Mouse (Mus musculus) forebrain, embryonic 11.5 days (tissue): Measurements from ENCODE around the gene Wdr26. TPM values are rescaled to one million over a fixed set of nuclear protein-coding genes. Genes with fewer than 3 reads are reported as not detected.

Experiments
- ATAC-seq: fragments of 200-750 bp; cut with Nextera tagmentation; replicated peaks from 2 replicates; pipeline ENCODE4 v1.8.0; 2017; ENCODE audit warnings: moderate TSS enrichment; ENCODE audit not compliant: low FRiP score
- DNase-seq: peaks from one replicate; pipeline ENCODE4 v3.0.0-alpha.2; 2017; ENCODE audit warnings: low spot score
- H3K27ac ChIP-seq: fragments of 300-500 bp; sonication (generic); 2 replicates; pipeline ENCODE4 v1.5.1; 2014; ENCODE audit warnings: low read depth, low read length
- H3K27me3 ChIP-seq: fragments of 300-500 bp; sonication (generic); 2 replicates; pipeline ENCODE4 v1.6.1; 2014; ENCODE audit warnings: mild to moderate bottlenecking, low read length, mixed read lengths; ENCODE audit not compliant: control insufficient read depth, insufficient read depth
- H3K36me3 ChIP-seq: fragments of 300-500 bp; sonication (generic); 2 replicates; pipeline ENCODE4 v1.6.1; 2014; ENCODE audit warnings: mild to moderate bottlenecking, low read length, moderate library complexity, mixed read lengths; ENCODE audit not compliant: control insufficient read depth, insufficient read depth
- H3K4me1 ChIP-seq: fragments of 300-500 bp; sonication (generic); replicated peaks from 2 replicates; pipeline ENCODE4 v1.6.1; 2014; ENCODE audit warnings: low read length, mixed read lengths; ENCODE audit not compliant: control insufficient read depth, insufficient read depth
- H3K4me2 ChIP-seq: fragments of 300-500 bp; sonication (generic); 2 replicates; pipeline ENCODE4 v1.6.1; 2014; ENCODE audit warnings: low read depth, mild to moderate bottlenecking, low read length, moderate library complexity, mixed read lengths; ENCODE audit not compliant: severe bottlenecking
- H3K4me3 ChIP-seq: fragments of 300-500 bp; sonication (generic); 2 replicates; pipeline ENCODE4 v1.5.1; 2014; ENCODE audit warnings: low read depth, low read length
- H3K9ac ChIP-seq: fragments of 300-500 bp; sonication (generic); 2 replicates; pipeline ENCODE4 v1.6.1; 2014; ENCODE audit warnings: low read length
- H3K9me3 ChIP-seq: fragments of 300-500 bp; sonication (generic); 2 replicates; pipeline ENCODE4 v1.6.1; 2016; ENCODE audit warnings: low read length, mixed read lengths; ENCODE audit not compliant: control insufficient read depth
- WGBS: fragments of 180-500 bp; shearing (Covaris S2); extraction: QIAGEN DNeasy Blood & Tissue Kit; methylation state at CpG from one replicate; pipeline ENCODE4 v1.1.7; 2014; 5-methylcytosine and 5-hydroxymethylcytosine counted together
- polyA plus RNA-seq: library from polyadenylated mRNA; unstranded; fragments of >200 nt; fragmentation: Nextera tagmentation; extraction: Ambion mirVana; gene quantifications from 2 replicates; pipeline ENCODE4 v1.2.1, GENCODE M21; 2014

Gene Wdr26
- 34.1 and 45.0 TPM in 2 replicates for polyA plus RNA-seq

- ATAC-seq: peak; percentile 95
- WGBS: 2% methylated on average over 53 of the region's 54 CpGs
Measured at GRCm38 (mm10) chr1:181211920-181212633, at the start of gene Wdr26. Gene Wdr26, minus strand, starts transcription at chr1:181212001.

GRCm38 (mm10) chr1:181260949-181261696 is 49.3 kb upstream of the Wdr26 start:
- no peak for ATAC-seq
- H3K4me2 ChIP-seq: no peak overlapping the region

More at GRCm38 (mm10) chr1:181211920-181212633, at the start of gene Wdr26:
- Histone ChIP-seq H3K9ac (peak within 1 kb of the TSS; percentile 94), H3K27me3 (no peaks in the 10 kb centered on the region), H3K27ac (peak within 1 kb of the TSS; percentile 83), H3K9me3 (no peaks in the 10 kb centered on the region), H3K4me2 (peak within 1 kb of the TSS; percentile 97), H3K36me3 (no peaks in the 10 kb centered on the region), H3K4me3 (peak within 1 kb of the TSS; percentile 100), H3K4me1 (peaks cover 5% of the 10 kb centered on the region; the same call in 1 of the 2 replicates)
- peak; percentile 92 for DNase-seq

GRCm38 (mm10) chr1:181260422-181260821 is 48.6 kb upstream of the Wdr26 start:
- H3K27ac ChIP-seq: peak overlapping the region; percentile 25; the same call in 1 of the 2 replicates
- 90% methylated on average over 10 of the region's 10 CpGs for WGBS

More at GRCm38 (mm10) chr1:181260949-181261696, 49.3 kb upstream of the Wdr26 start:
- Histone ChIP-seq H3K36me3 (no peaks in the 10 kb centered on the region), H3K27me3 (no peaks in the 10 kb centered on the region; the same call in none of the 2 replicates), H3K27ac (peak overlapping the region; percentile 25; the same call in 1 of the 2 replicates), H3K9ac (no peak overlapping the region), H3K9me3 (no peaks in the 10 kb centered on the region), H3K4me3 (no peak overlapping the region), H3K4me1 (peaks cover 15% of the 10 kb centered on the region; the same call in 1 of the 2 replicates)
- 45% methylated on average over 8 of the region's 8 CpGs for WGBS
- no peak for DNase-seq

GRCm38 (mm10) chr1:181259626-181260410 is 48.0 kb upstream of the Wdr26 start:
- Histone ChIP-seq H3K4me2 (no peak overlapping the region), H3K27me3 (no peaks in the 10 kb centered on the region; the same call in none of the 2 replicates), H3K4me3 (no peak overlapping the region), H3K9ac (peak overlapping the region; percentile 2; the same call in 1 of the 2 replicates), H3K9me3 (no peaks in the 10 kb centered on the region), H3K4me1 (peaks cover 19% of the 10 kb centered on the region; the same call in 1 of the 2 replicates), H3K27ac (no peak overlapping the region), H3K36me3 (no peaks in the 10 kb centered on the region)
- DNase-seq: no peak
- 36% methylated on average over 11 of the region's 11 CpGs for WGBS
- ATAC-seq: peak; percentile 39; the same call in 1 of the 2 replicates

More at GRCm38 (mm10) chr1:181260422-181260821, 48.6 kb upstream of the Wdr26 start:
- H3K27me3 ChIP-seq: no peaks in the 10 kb centered on the region; the same call in none of the 2 replicates
- ATAC-seq (no peak), DNase-seq (no peak)
- H3K4me3 ChIP-seq: no peak overlapping the region
- H3K36me3 ChIP-seq: no peaks in the 10 kb centered on the region
- no peaks in the 10 kb centered on the region for H3K9me3 ChIP-seq
- H3K4me1 ChIP-seq: peaks cover 19% of the 10 kb centered on the region; the same call in 1 of the 2 replicates
- H3K9ac ChIP-seq: no peak overlapping the region
- H3K4me2 ChIP-seq: no peak overlapping the region

- Histone ChIP-seq H3K9ac (no peak overlapping the region; the same call in 1 of the 2 replicates), H3K27ac (no peak overlapping the region), H3K4me1 (peaks cover 19% of the 10 kb centered on the region; the same call in 1 of the 2 replicates), H3K4me2 (no peak overlapping the region), H3K27me3 (no peaks in the 10 kb centered on the region; the same call in none of the 2 replicates), H3K36me3 (no peaks in the 10 kb centered on the region), H3K9me3 (no peaks in the 10 kb centered on the region), H3K4me3 (no peak overlapping the region)
- 67% methylated on average over 5 of the region's 5 CpGs for WGBS
- no peak for DNase-seq
- no peak for ATAC-seq
Measured at GRCm38 (mm10) chr1:181259056-181259455, 47.3 kb upstream of the Wdr26 start.

GRCm38 (mm10) chr1:181258616-181259015 is 46.8 kb upstream of the Wdr26 start:
- H3K27me3 ChIP-seq: no peaks in the 10 kb centered on the region; the same call in none of the 2 replicates
- H3K4me2 ChIP-seq: no peak overlapping the region
- WGBS: 87% methylated on average over 5 of the region's 5 CpGs
- H3K36me3 ChIP-seq: no peaks in the 10 kb centered on the region
- no peaks in the 10 kb centered on the region for H3K9me3 ChIP-seq
- H3K9ac ChIP-seq: no peak overlapping the region
- ATAC-seq (no peak), DNase-seq (no peak)
- peaks cover 19% of the 10 kb centered on the region; the same call in 1 of the 2 replicates for H3K4me1 ChIP-seq
- no peak overlapping the region for H3K4me3 ChIP-seq
- H3K27ac ChIP-seq: no peak overlapping the region

GRCm38 (mm10) chr1:181257585-181258555 is 46.1 kb upstream of the Wdr26 start:
- H3K36me3 ChIP-seq: no peaks in the 10 kb centered on the region
- 78% methylated on average over 20 of the region's 20 CpGs for WGBS
- H3K27me3 ChIP-seq: no peaks in the 10 kb centered on the region; the same call in none of the 2 replicates
- H3K4me2 ChIP-seq: no peak overlapping the region
- DNase-seq: no peak
- peak overlapping the region; percentile 71; the same call in 1 of the 2 replicates for H3K27ac ChIP-seq
- H3K9ac ChIP-seq: no peak overlapping the region
- no peak overlapping the region for H3K4me3 ChIP-seq
- no peaks in the 10 kb centered on the region for H3K9me3 ChIP-seq
- peaks cover 19% of the 10 kb centered on the region; the same call in 1 of the 2 replicates for H3K4me1 ChIP-seq
- ATAC-seq: no peak
